Mouse (Mus musculus) kidney, embryonic 16.5 days (tissue): ENCODE measurements around the gene Axl. TPM values are rescaled to one million over a fixed set of nuclear protein-coding genes. Genes with fewer than 3 reads are reported as not detected.

Experiments used
- ATAC-seq: fragments of 200-750 bp; cut with Nextera tagmentation; 2 replicates; pipeline ENCODE4 v1.8.0; 2017; ENCODE audit warnings: moderate TSS enrichment; ENCODE audit not compliant: low FRiP score, low TSS enrichment
- H3K27ac ChIP-seq: fragments of 300-500 bp; sonication (generic); 2 replicates; pipeline ENCODE4 v1.5.1; 2014; ENCODE audit warnings: low read length
- H3K27me3 ChIP-seq: fragments of 300-500 bp; sonication (generic); 2 replicates; pipeline ENCODE4 v1.6.1; 2014; ENCODE audit warnings: low read length, control low read depth, mixed read lengths; ENCODE audit not compliant: insufficient read depth
- H3K36me3 ChIP-seq: fragments of 300-500 bp; sonication (generic); 2 replicates; pipeline ENCODE4 v1.6.1; 2014; ENCODE audit warnings: low read length, control low read depth, mixed read lengths; ENCODE audit not compliant: insufficient read depth
- H3K4me1 ChIP-seq: fragments of 300-500 bp; sonication (generic); 2 replicates; pipeline ENCODE4 v1.6.1; 2014; ENCODE audit warnings: low read length, control low read depth, mixed read lengths; ENCODE audit not compliant: insufficient read depth
- H3K4me2 ChIP-seq: fragments of 300-500 bp; sonication (generic); replicated peaks from 2 replicates; pipeline ENCODE4 v1.6.1; 2014; ENCODE audit warnings: low read depth, low read length
- H3K4me3 ChIP-seq: fragments of 300-500 bp; sonication (generic); 2 replicates; pipeline ENCODE4 v1.5.1; 2014; ENCODE audit warnings: mild to moderate bottlenecking, low read length
- H3K9ac ChIP-seq: fragments of 300-500 bp; sonication (generic); replicated peaks from 2 replicates; pipeline ENCODE4 v1.6.1; 2014; ENCODE audit warnings: low read length
- H3K9me3 ChIP-seq: fragments of 300-500 bp; sonication (generic); 2 replicates; pipeline ENCODE4 v1.6.1; 2016; ENCODE audit warnings: low read length, control low read depth
- WGBS: fragments of 180-500 bp; shearing (Covaris S2); extraction: QIAGEN DNeasy Blood & Tissue Kit; methylation state at CpG from one replicate; pipeline ENCODE4 v1.1.7; 2014; 5-methylcytosine and 5-hydroxymethylcytosine counted together
- polyA plus RNA-seq: library from polyadenylated mRNA; unstranded; fragments of >200 nt; fragmentation: Nextera tagmentation; extraction: Ambion mirVana; gene quantifications from 2 replicates; pipeline ENCODE4 v1.2.1, GENCODE M21; 2015

Gene Axl
- polyA plus RNA-seq, 1 experiment from 2014 or later = 91.5 TPM

DNA sequence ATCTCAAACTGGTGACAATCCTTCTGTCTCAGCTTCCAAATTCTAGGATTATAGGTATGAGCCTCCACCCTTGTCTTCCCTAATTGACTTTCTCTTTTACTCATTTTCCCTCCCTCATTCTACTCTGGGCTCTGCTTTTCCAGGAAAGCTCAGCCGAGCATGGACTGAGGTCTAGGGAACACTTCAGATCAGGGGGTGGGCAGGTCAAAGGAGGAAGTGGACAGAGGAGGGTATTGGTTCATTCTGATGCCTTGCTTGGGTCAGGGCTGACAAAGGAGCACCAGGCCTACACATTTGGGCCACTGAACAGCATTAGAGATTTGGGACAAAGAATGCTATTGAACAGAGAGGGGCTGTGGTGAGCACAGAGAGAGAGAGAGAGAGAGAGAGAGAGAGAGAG, 3.7 kb downstream of the Axl start:
- no peaks in the 10 kb centered on the region for H3K9me3 ChIP-seq
- H3K4me3 ChIP-seq = no peak overlapping the region
- no peak overlapping the region for H3K4me2 ChIP-seq
- no peak overlapping the region for H3K9ac ChIP-seq
- H3K36me3 ChIP-seq = 0 out of 2 replicates have a peak, but pooled peaks cover 5% of the 10 kb centered on the region
- peaks cover 42% of the 10 kb centered on the region for H3K4me1 ChIP-seq
- H3K27ac ChIP-seq = no peak overlapping the region
- no peaks in the 10 kb centered on the region for H3K27me3 ChIP-seq
- no peak for ATAC-seq
- WGBS = 42% methylated on average over 1 of the region's 1 CpGs

DNA sequence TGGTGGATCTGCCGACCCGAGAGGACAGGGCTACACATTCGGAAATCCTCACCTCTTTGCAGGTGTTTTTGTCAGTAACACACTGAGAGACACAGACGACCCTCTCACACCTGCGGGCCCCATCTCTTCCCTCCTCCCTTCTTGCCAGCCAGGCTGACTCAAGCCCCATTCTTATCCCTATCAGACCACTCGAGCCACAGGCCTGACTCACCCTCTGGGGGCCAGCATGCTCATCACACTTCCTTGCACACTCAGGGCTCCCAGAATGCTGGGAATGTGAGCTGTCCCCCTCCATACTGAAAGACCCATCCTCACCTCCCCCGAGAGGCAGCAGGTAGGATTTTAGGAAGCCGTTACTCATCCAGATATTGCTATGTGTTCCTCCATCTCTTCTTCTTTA, 4.8 kb downstream of the Axl start:
- H3K9ac ChIP-seq = no peak overlapping the region
- no peaks in the 10 kb centered on the region for H3K9me3 ChIP-seq
- H3K27me3 ChIP-seq = no peaks in the 10 kb centered on the region
- H3K4me3 ChIP-seq = no peak overlapping the region
- no peak overlapping the region for H3K4me2 ChIP-seq
- no peak overlapping the region for H3K27ac ChIP-seq
- 56% methylated on average over 8 of the region's 8 CpGs for WGBS
- ATAC-seq = no peak
- peaks cover 6% of the 10 kb centered on the region; the same call in 1 of the 2 replicates for H3K36me3 ChIP-seq
- peaks cover 33% of the 10 kb centered on the region for H3K4me1 ChIP-seq

- H3K4me2 ChIP-seq = no peak overlapping the region
- H3K36me3 ChIP-seq = peaks cover 15% of the 10 kb centered on the region
- ATAC-seq = no peak
- H3K4me1 ChIP-seq = peaks cover 33% of the 10 kb centered on the region
- H3K9me3 ChIP-seq = no peaks in the 10 kb centered on the region
- H3K27ac ChIP-seq = peak overlapping the region; percentile 87; the same call in 1 of the 2 replicates
- WGBS = 77% methylated on average over 6 of the region's 6 CpGs
- H3K27me3 ChIP-seq = no peaks in the 10 kb centered on the region
- H3K4me3 ChIP-seq = no peak overlapping the region
- no peak overlapping the region for H3K9ac ChIP-seq
Observed at GRCm38 (mm10) chr7:25782744-25783143, 5.8 kb downstream of the Axl start.

- Histone ChIP-seq H3K9ac (peak overlapping the region; percentile 76), H3K9me3 (no peaks in the 10 kb centered on the region), H3K4me3 (peak overlapping the region; percentile 45), H3K27me3 (no peaks in the 10 kb centered on the region), H3K4me2 (peak overlapping the region; percentile 75), H3K4me1 (peaks cover 28% of the 10 kb centered on the region), H3K27ac (peak overlapping the region; percentile 87), H3K36me3 (peaks cover 18% of the 10 kb centered on the region)
- ATAC-seq = peak; percentile 78
- 33% methylated on average over 11 of the region's 11 CpGs for WGBS
Observed at GRCm38 (mm10) chr7:25781937-25782610, 6.4 kb downstream of the Axl start.

DNA sequence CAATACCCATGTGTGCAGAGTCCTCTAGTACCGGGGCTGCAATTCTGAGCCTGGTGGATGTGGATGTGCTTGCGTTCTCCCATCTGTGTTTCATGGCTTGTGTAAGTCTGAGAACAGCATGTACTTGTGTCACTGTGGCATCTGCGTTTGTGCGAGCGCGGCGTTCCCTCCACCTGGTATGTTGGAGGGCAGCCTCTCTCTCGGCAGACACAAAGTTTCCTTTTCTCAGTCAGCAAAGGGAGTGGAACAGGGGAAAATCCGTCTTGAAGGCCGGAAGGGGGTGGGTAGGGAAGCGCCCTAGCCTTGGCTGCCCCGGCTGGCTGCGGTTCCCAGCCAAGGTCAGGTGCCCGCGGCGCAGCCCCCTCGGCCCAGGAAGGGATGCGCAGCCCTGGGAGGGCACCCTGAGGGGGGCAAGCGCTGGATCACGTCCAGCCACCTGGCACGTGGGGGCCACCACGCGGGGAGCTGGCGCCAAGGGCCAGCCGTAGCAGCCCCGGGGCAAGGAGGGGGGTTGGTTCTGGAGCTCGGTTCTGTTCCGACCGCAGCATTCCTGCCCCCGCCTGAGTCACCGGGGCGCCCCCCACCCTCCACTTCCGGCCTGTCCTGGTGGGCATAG, 7.1 kb downstream of the Axl start:
- Histone ChIP-seq H3K4me2 (peak overlapping the region; percentile 75), H3K4me3 (peak overlapping the region; percentile 45), H3K9ac (peak overlapping the region; percentile 76), H3K4me1 (peaks cover 24% of the 10 kb centered on the region), H3K9me3 (no peaks in the 10 kb centered on the region), H3K36me3 (peaks cover 18% of the 10 kb centered on the region), H3K27me3 (no peaks in the 10 kb centered on the region), H3K27ac (peak overlapping the region; percentile 87)
- WGBS = 7% methylated on average over 33 of the region's 33 CpGs
- peak; percentile 77 for ATAC-seq

DNA sequence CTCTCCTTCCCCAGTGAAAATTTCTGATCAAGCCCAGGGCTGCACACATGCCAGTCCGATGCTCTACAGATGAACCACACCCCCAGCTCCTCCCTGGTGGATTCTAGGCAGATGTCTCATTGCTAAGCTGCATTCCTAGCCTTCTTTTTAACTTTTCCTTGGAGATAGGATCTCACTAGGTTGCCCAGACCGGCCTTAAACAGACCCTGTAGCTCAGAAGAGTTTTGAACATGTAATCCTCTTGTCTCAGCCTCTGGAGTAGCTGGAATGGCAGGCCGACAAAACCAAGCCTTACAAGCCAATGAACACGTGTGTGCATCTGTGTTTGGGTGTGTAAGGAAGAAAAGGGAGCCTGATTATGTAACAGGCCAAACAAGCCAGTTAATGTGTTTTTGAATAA, 7.8 kb downstream of the Axl start:
- Histone ChIP-seq H3K4me1 (peaks cover 24% of the 10 kb centered on the region), H3K27ac (no peak overlapping the region), H3K9me3 (no peaks in the 10 kb centered on the region), H3K27me3 (no peaks in the 10 kb centered on the region), H3K9ac (no peak overlapping the region), H3K4me2 (no peak overlapping the region), H3K4me3 (no peak overlapping the region), H3K36me3 (peaks cover 24% of the 10 kb centered on the region)
- no peak for ATAC-seq
- 61% methylated on average over 4 of the region's 4 CpGs for WGBS

DNA sequence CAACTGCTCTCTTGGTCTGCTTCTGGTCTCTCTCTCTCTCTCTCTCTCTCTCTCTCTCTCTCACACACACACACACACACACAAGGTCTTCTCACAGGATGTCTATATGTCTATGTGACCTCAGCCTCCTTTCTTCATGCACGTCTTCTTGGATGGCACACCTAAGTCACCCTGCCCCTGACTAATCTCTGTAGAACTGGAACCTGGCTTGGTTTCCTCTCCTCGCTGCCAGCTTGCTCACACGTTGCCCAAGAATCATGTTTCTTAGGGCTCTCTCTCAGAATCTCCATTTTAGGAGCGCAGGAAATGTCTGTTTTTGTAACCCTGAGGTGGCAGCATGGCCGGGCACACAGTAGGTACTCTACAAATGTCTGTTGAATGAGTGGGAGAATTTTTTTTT, 8.5 kb downstream of the Axl start:
- Histone ChIP-seq H3K4me3 (no peak overlapping the region), H3K9ac (no peak overlapping the region), H3K27me3 (no peaks in the 10 kb centered on the region), H3K4me1 (peaks cover 24% of the 10 kb centered on the region), H3K36me3 (peaks cover 24% of the 10 kb centered on the region), H3K4me2 (no peak overlapping the region), H3K9me3 (no peaks in the 10 kb centered on the region), H3K27ac (no peak overlapping the region)
- WGBS = 84% methylated on average over 5 of the region's 5 CpGs
- ATAC-seq = no peak

GRCm38 (mm10) chr7:25768229-25768628, 20.3 kb downstream of the Axl start:
- no peak overlapping the region for H3K4me2 ChIP-seq
- H3K27me3 ChIP-seq = no peaks in the 10 kb centered on the region
- no peak overlapping the region for H3K4me3 ChIP-seq
- 88% methylated on average over 5 of the region's 5 CpGs for WGBS
- H3K9ac ChIP-seq = no peak overlapping the region
- H3K4me1 ChIP-seq = peaks cover 7% of the 10 kb centered on the region; the same call in 1 of the 2 replicates
- no peaks in the 10 kb centered on the region for H3K9me3 ChIP-seq
- H3K27ac ChIP-seq = no peak overlapping the region
- H3K36me3 ChIP-seq = peaks cover 43% of the 10 kb centered on the region
- no peak for ATAC-seq

GRCm38 (mm10) chr7:25766108-25766507, 22.4 kb downstream of the Axl start:
- Histone ChIP-seq H3K27me3 (no peaks in the 10 kb centered on the region), H3K36me3 (peaks cover 41% of the 10 kb centered on the region), H3K4me1 (peaks cover 12% of the 10 kb centered on the region; the same call in 1 of the 2 replicates), H3K27ac (no peak overlapping the region), H3K4me3 (no peak overlapping the region), H3K9me3 (no peaks in the 10 kb centered on the region), H3K9ac (no peak overlapping the region), H3K4me2 (no peak overlapping the region)
- ATAC-seq = no peak
- 87% methylated on average over 6 of the region's 6 CpGs for WGBS

DNA sequence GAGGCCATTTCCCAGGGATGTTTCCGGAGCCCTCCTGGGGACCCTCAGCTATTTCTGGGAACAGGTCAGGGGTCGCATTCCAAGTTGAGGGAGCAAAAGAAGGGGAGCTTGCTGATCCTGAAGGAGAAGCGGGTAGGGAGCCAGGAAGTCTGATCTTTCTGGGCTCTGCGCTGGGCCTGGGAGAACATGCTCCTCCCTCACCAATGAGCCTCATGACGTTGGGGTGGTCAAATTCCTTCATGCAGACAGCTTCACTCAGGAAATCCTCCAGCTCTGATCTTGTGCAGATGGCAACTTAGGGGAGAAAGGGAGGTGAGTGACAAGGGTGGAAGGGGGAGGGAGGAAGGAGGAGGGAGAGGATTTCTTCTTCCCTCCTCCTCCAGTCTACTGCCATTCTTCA, 24.3 kb downstream of the Axl start:
- 49% methylated on average over 5 of the region's 5 CpGs for WGBS

More for the DNA sequence above, 24.3 kb downstream of the Axl start:
- peak overlapping the region; percentile 94 for H3K27ac ChIP-seq
- H3K4me2 ChIP-seq = peak overlapping the region; percentile 17; the same call in 1 of the 2 replicates
- no peaks in the 10 kb centered on the region for H3K27me3 ChIP-seq
- peaks cover 12% of the 10 kb centered on the region; the same call in 1 of the 2 replicates for H3K4me1 ChIP-seq
- no peak overlapping the region for H3K4me3 ChIP-seq
- H3K36me3 ChIP-seq = peaks cover 38% of the 10 kb centered on the region
- H3K9ac ChIP-seq = no peak overlapping the region
- H3K9me3 ChIP-seq = no peaks in the 10 kb centered on the region
- peak; percentile 72 for ATAC-seq
